Mouse (Mus musculus): ENCODE measurements around the gene Lpar1. TPM values are rescaled to one million over a fixed set of nuclear protein-coding genes. Genes with fewer than 3 reads are reported as not detected.

The Lpar1 gene
- total RNA-seq (2021), result 12.1 and 14.8 TPM in 2 replicates
- long read RNA-seq, transcript Lpar1-201 (4 exons, 3,512 nt), result major isoform, 11 of 17 reads
- long read RNA-seq, partial matches to known transcripts, result 4 of 17 reads
- long read RNA-seq, other reads (novel, unspliced or antisense), result 1 of 17 reads

DNA sequence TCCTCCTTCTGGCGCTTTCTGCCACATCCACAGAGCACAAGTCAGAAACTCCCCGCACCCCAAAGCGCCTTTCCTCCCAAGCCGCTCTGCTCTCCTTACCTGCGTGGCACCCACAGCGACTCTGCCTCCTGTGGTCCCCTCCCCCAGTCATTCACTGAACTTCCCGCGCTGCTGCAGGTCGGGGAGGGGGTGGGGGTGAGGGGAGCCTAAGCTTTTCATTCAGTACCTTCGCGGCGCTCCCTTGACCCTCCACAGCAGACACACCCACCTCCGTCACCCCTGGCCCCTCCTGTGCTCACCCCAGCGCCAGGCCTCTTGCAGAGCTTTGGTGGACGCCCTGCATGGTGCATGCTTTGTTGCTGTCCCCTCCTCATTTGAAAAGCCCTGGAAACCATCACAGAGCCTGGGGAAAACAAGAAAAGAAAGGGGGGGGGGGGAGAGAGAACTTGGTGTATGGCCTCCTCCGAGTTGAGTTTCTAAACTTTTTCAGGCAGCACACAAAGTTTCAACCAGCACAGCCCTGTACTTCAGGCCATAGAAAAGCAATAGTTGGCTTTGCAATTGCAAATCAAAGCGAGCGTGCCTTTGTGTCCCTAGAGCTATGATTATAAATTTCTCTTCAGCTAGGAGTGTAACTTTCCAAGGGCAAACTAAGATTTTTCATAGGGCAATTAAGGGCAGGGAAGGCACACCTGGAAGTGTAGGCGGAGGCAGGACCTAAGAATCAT is at the start of gene Lpar1:
TSS of gene Lpar1 (minus strand) at position 268 of the 728 bp plus-strand sequence.
- DNase-seq, result peak; percentile 22

DNA sequence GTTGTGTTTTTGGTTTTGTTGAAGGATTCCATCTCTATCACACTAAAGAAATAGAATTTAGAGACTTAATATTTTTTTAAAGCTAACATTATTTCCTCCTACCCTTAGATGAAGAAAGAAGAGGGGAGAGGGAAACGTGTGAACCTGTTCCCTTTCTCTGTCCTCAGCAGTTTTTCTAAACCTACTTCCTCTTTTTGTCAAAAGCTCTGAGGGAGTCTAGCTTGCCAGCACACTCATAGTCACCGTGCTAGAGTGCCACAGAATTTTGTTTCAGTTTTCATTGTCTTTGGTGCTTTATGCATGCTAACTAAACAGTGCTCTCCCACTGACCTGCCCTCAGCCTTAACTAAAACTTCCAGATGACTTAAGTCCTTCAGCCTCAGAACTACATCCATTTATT is 32.2 kb upstream of the Lpar1 start:
- DNase-seq, result no peak

GRCm38 (mm10) chr4:58581191-58581590 is 27.5 kb upstream of the Lpar1 start:
- no peak for DNase-seq

DNA sequence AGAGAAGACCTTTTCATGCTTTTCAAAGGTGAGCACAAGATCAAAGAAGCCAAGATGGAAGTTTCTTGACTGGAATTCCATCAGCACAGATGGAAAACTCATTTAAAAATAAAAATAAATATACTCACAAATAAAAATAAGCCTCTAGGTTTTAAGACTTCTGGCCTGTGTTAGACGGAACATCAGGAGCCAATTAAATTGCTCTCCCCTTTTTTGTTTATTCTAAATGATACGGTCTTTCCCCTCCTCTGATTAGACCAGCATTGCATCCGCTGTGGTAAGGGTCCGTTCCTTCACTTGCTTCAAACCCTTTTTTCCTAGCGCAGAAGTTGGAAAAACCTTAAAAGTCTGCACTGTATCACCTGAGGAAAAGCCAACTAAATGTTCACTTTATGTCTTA is 26.8 kb upstream of the Lpar1 start:
- no peak for DNase-seq

GRCm38 (mm10) chr4:58580098-58580497 is 26.4 kb upstream of the Lpar1 start:
- DNase-seq, result no peak

- DNase-seq, result no peak
Measured at GRCm38 (mm10) chr4:58578488-58578887, 24.8 kb upstream of the Lpar1 start.

GRCm38 (mm10) chr4:58577382-58578048 is 23.8 kb upstream of the Lpar1 start:
- no peak for DNase-seq

GRCm38 (mm10) chr4:58575831-58576230 is 22.1 kb upstream of the Lpar1 start:
- no peak for DNase-seq

DNA sequence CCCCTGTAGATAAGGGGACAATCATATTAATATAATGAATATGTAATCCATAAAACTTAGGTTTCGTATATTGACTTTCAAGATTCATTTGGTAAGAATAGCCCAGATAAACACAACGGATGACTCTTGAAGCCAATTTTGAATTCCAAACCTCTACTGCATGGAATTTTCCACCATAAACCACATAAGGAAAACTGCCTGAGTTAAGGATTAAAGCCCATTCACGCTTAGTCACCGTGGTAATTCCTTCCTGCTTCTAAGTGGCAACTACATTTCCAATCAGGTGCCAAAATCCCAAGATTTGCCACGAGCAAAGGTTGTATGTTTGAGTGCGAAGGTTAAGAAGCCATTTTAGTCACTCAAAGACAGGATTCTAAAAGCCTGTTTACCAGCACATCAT is 20.3 kb upstream of the Lpar1 start:
- no peak for DNase-seq

GRCm38 (mm10) chr4:58572446-58572845 is 18.7 kb upstream of the Lpar1 start:
- DNase-seq, result no peak

GRCm38 (mm10) chr4:58571661-58572060 is 18.0 kb upstream of the Lpar1 start:
- DNase-seq, result no peak

DNA sequence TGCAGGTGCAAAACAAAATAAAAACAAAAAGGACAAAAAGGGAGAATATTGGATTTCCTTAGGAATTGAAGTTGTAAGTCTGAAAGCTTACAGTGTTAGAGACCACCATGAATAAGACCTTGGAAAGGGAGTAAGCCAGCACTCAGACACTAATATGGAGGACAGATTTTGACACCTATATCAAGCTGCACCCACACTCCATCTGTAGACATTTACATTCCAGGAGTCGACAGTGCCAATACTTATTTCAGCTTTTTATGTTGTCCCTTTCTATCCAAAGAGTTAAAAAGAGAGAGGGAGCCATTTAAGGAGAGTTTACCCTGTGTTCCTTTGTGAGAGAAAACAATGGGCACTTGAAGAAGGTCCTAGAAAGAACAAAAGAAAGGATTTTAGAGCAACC is 17.5 kb upstream of the Lpar1 start:
- no peak for DNase-seq

- DNase-seq, result no peak
Measured at GRCm38 (mm10) chr4:58568486-58568885, 14.8 kb upstream of the Lpar1 start.

DNA sequence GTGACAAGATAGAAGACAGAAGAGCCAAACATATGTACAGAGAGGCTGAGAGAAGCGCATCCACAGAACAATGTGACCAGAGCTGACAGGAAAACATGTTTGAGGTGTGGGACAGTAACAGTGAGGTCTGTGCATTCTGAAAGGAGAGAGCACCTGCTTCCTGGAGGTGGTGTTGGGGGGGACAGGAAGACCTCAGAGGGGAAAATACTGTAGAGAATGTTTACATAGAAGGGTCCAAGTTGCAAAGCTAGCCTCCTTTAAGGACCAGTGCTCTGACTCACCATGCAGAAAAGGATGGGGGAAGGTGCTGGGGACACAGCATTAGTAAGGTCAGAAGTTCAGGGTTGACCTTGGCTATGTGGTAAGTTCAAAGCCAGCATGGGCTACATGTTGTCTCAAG is 9.1 kb upstream of the Lpar1 start:
- no peak for DNase-seq

DNA sequence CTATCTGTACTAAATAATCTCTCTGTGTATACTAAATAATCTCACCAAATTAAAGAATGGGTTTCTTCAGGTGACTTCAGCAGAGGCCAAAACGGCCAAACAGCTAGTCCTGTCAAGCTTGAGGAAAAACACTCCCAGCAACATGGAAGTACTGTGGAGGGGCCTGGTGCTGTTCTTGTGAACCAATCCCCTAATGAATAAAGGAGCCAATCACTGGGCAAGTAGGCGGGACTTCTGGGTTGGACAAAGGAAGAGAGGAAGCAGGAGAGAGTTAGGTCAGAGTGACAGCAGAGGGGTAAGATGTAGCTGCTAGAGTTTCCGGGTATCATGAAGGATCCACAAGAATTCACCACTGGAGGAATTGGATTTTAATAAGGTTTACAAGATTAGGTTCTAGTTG is 3.3 kb upstream of the Lpar1 start:
- DNase-seq, result no peak

GRCm38 (mm10) chr4:58554359-58554838 is 701 bp upstream of the Lpar1 start:
- DNase-seq, result no peak

DNA sequence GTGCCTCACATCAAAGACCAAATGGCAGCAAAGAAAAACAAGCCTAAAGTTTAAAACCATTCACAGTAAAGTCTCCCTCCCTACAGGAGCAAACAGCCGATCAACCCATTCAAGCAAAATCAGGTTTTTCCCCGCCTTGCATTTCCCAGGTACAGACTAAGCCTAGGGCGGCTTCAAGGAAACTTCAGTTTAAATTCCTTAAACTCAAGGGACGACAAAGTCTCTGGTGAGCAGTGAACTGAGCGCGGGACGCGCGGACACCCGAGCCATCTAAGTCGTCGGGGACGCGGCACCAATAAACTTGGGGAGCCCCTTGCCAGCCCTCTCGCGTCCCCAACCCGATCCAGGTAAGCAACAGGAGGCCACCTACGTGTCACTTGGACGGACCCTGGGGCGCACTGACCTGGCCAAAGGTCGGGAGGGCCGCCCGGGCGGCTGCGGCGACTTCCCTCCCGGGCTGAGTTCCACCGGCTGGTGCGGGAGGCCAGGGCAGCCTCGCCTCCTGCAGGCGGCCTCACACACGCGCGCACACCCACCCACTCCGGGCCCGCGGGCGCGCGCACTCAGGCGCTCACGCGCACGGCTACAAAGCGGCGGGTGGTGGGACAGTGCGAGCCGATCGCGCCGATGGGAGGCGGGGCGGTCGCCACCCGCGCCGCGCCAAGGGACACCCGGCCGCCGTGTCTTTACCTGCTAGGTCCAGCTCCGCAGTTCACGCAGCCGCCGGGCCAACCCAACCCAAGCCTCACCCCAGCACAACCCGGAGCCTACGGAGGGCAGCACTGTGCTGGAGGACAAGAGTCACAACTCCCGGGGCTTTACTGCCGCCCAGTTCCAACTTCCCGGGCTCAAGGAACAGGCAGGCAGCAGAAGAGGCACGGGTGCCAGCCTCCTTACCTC is 717 bp downstream of the Lpar1 start:
- DNase-seq, result peak; percentile 79

DNA sequence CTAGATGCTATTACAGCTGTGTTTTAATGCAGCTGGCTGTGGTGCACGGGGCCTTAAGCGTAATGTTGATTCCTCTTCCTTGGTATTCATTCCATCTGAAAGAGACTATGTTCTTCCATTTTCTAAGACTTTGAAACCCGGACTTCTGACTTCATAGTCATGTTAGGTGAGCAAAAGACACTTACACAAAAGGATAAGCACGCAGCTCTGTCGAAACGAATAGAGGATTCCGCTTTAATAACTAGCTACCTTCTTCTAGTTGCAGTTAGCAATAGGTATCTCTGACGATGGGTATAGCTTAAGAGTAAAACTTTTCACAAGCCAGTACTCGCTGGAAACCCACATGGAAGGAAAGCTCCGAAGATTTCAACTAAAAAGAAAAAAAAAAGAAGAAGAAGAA is 1.5 kb downstream of the Lpar1 start:
- no peak for DNase-seq

- peak; percentile 86 for DNase-seq
Measured at GRCm38 (mm10) chr4:58551820-58552219, 1.9 kb downstream of the Lpar1 start.

DNA sequence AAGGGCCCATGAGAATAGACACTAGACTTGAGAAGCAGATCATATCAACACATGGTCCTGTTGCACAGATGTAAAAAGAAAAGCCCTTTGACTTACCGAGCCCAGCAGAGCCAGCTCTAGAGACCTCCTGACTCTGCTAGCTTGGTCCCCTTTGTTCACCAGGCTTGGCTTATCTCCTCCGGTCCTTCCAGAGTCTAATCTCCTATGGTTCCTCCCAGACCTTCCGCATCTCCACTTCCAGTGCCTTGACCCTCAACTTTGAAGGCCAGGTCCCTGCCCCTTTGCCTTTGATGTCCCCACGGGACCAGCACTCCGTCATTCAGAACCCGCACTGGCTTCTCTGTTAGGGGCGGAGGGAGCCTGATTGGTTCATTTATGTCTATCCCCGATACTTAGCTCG is 6.0 kb downstream of the Lpar1 start:
- peak; percentile 5 for DNase-seq

GRCm38 (mm10) chr4:58547273-58547565 is 6.5 kb downstream of the Lpar1 start:
- no peak for DNase-seq

GRCm38 (mm10) chr4:58546441-58547272 is 7.0 kb downstream of the Lpar1 start:
- no peak for DNase-seq

Data from adrenal gland, postnatal 25 days (tissue).